Mouse (Mus musculus): ENCODE data around the gene Mov10l1.

GRCm38 (mm10) chr15:89102646-89103045 lies 119.9 kb downstream of the Mov10l1 start:
- TF ChIP-seq CTCF (IDR thresholded peaks at IDR 0.05; ENCODE audit: low read depth, low read length) (no peak), POLR2A (IDR thresholded peaks at IDR 0.05; ENCODE audit: insufficient read depth, low read length) (no peak)

Measured in ES-Bruce4 (cell line).